Mouse (Mus musculus) kidney, postnatal 10 days (tissue): ENCODE data around the gene Dennd2a.

Source experiments
- DNase-seq: peaks from one replicate; pipeline ENCODE4 v3.0.0; 2021; ENCODE audit warnings: mixed read lengths

Gene Dennd2a

GRCm38 (mm10) chr6:39515040-39515738 is 42.5 kb downstream of the Dennd2a start:
- DNase-seq, result peak; percentile 69

- DNase-seq, result no peak
These were observed 54.2 kb downstream of the Dennd2a start for GRCm38 (mm10) chr6:39503476-39503875.

- no peak for DNase-seq
These were observed 60.5 kb downstream of the Dennd2a start for GRCm38 (mm10) chr6:39497165-39497564.

- no peak for DNase-seq
These were observed 64.4 kb downstream of the Dennd2a start for GRCm38 (mm10) chr6:39493129-39493714.

GRCm38 (mm10) chr6:39492161-39492560 is 65.5 kb downstream of the Dennd2a start:
- DNase-seq, result no peak

- no peak for DNase-seq
These were observed 66.5 kb downstream of the Dennd2a start for GRCm38 (mm10) chr6:39491203-39491602.

GRCm38 (mm10) chr6:39488292-39488691 is 69.4 kb downstream of the Dennd2a start:
- DNase-seq, result no peak

GRCm38 (mm10) chr6:39483656-39484055 is 74.0 kb downstream of the Dennd2a start:
- no peak for DNase-seq

- DNase-seq, result peak; percentile 43
These were observed 79.0 kb downstream of the Dennd2a start for GRCm38 (mm10) chr6:39478509-39479150.

- DNase-seq, result no peak
These were observed 81.0 kb downstream of the Dennd2a start for GRCm38 (mm10) chr6:39476617-39477016.

GRCm38 (mm10) chr6:39474424-39474823 is 83.2 kb downstream of the Dennd2a start:
- peak; percentile 78 for DNase-seq

- DNase-seq, result no peak
These were observed 84.8 kb downstream of the Dennd2a start for GRCm38 (mm10) chr6:39472837-39473236.

GRCm38 (mm10) chr6:39472271-39472670 is 85.4 kb downstream of the Dennd2a start:
- DNase-seq, result no peak

GRCm38 (mm10) chr6:39470076-39470475 is 87.6 kb downstream of the Dennd2a start:
- no peak for DNase-seq

GRCm38 (mm10) chr6:39469427-39469826 is 88.2 kb downstream of the Dennd2a start:
- no peak for DNase-seq

- DNase-seq, result peak; percentile 92
These were observed 94.8 kb downstream of the Dennd2a start for GRCm38 (mm10) chr6:39462621-39463538.

- peak; percentile 34 for DNase-seq
These were observed 97.6 kb downstream of the Dennd2a start for GRCm38 (mm10) chr6:39460040-39460439.

GRCm38 (mm10) chr6:39455339-39456160 is 102.1 kb downstream of the Dennd2a start:
- DNase-seq, result no peak

GRCm38 (mm10) chr6:39454616-39455015 is 103.1 kb downstream of the Dennd2a start:
- DNase-seq, result no peak

GRCm38 (mm10) chr6:39453564-39453963 is 104.1 kb downstream of the Dennd2a start:
- no peak for DNase-seq

GRCm38 (mm10) chr6:39451033-39451432 is 106.6 kb downstream of the Dennd2a start:
- DNase-seq, result no peak

GRCm38 (mm10) chr6:39450580-39450979 is 107.1 kb downstream of the Dennd2a start:
- DNase-seq, result no peak
